Mouse (Mus musculus) midbrain, embryonic 10.5 days (tissue): Measurements from ENCODE around the gene 4930518I15Rik. TPM values are rescaled to one million over a fixed set of nuclear protein-coding genes. Genes with fewer than 3 reads are reported as not detected.
"Not testable (repeated sequence)": the region's sequence is repeated elsewhere in the genome, so short reads cannot be mapped to it uniquely, and the experiment has no call there.

Experiments used
- DNase-seq: peaks from one replicate; pipeline ENCODE4 v3.0.0-alpha.2; 2017; ENCODE audit warnings: low spot score
- H3K27ac ChIP-seq: fragments of 300-500 bp; sonication (generic); replicated peaks from 2 replicates; pipeline ENCODE4 v1.5.1; 2016; ENCODE audit warnings: mild to moderate bottlenecking
- H3K27me3 ChIP-seq: fragments of 300-500 bp; sonication (generic); 2 replicates; pipeline ENCODE4 v1.6.1; 2016; ENCODE audit warnings: low read depth, mild to moderate bottlenecking; ENCODE audit not compliant: poor library complexity, severe bottlenecking
- H3K36me3 ChIP-seq: fragments of 300-500 bp; sonication (generic); 2 replicates; pipeline ENCODE4 v1.6.1; 2016; ENCODE audit warnings: mild to moderate bottlenecking, moderate library complexity
- H3K4me1 ChIP-seq: fragments of 300-500 bp; sonication (generic); 2 replicates; pipeline ENCODE4 v1.6.1; 2016
- H3K4me3 ChIP-seq: fragments of 300-500 bp; sonication (generic); 2 replicates; pipeline ENCODE4 v1.5.1; 2016; ENCODE audit warnings: mild to moderate bottlenecking, moderate library complexity
- H3K9me3 ChIP-seq: fragments of 300-500 bp; sonication (generic); replicated peaks from 2 replicates; pipeline ENCODE4 v1.6.1; 2016; ENCODE audit warnings: mild to moderate bottlenecking
- WGBS: fragments of 180-500 bp; shearing (Covaris S2); methylation state at CpG from one replicate; pipeline ENCODE4 v1.1.7; 2016; 5-methylcytosine and 5-hydroxymethylcytosine counted together
- polyA plus RNA-seq: library from polyadenylated mRNA; unstranded; fragments of >200 nt; fragmentation: Nextera tagmentation; extraction: Ambion mirVana; gene quantifications from 2 replicates; pipeline ENCODE4 v1.2.1, GENCODE M21; 2016

The 4930518I15Rik gene
- polyA plus RNA-seq, 1 experiment from 2014 or later: 8.8 TPM

DNA sequence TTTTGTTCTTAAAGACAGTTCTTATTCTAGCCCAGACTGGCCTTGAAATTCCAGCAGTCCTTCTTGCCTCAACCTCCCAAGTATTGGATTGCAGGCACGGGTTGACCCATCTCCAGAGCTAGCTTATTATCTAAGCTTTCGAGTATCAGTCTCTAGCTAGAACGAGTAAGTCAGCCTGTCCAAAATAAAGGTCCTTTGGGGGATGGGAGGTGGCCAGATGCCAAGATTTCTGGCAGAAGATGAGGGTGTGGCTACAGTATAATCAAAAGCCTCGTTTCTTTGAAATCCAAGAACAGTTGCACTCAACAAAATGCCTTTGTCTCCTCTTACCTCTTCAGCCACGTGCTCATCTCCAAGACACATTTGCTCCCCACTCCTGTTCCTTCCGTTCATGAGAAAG is 12.8 kb upstream of the 4930518I15Rik start:
- Histone ChIP-seq H3K27ac (no peak overlapping the region), H3K4me1 (no peaks in the 10 kb centered on the region), H3K9me3 (no peaks in the 10 kb centered on the region), H3K4me3 (no peak overlapping the region), H3K27me3 (no peaks in the 10 kb centered on the region), H3K36me3 (peaks cover 100% of the 10 kb centered on the region)
- no peak for DNase-seq
- 89% methylated on average over 6 of the region's 6 CpGs for WGBS

DNA sequence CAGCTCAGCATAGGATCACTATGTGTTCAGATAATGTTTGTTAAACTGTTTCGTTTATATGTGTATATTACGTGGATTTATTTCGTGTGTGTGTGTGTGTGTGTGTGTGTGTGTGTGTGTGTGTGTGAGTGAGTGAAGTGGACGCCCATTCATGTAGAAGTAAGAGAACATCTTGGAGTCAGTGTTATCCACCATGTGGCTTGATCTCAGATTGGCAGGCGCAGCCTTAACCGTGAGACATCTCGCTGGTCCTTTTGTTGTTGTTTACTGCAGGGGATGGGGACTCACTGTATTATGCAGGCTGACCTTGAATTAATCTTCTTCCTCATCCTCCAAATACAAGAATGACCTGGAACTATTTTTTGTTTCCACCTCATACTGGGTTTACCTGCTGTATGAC is 11.8 kb upstream of the 4930518I15Rik start:
- Histone ChIP-seq H3K4me3 (no peak overlapping the region), H3K9me3 (no peaks in the 10 kb centered on the region), H3K27ac (no peak overlapping the region), H3K27me3 (no peaks in the 10 kb centered on the region), H3K36me3 (peaks cover 96% of the 10 kb centered on the region), H3K4me1 (peaks cover under 1% of the 10 kb centered on the region)
- WGBS: 91% methylated on average over 7 of the region's 7 CpGs
- DNase-seq: no peak

DNA sequence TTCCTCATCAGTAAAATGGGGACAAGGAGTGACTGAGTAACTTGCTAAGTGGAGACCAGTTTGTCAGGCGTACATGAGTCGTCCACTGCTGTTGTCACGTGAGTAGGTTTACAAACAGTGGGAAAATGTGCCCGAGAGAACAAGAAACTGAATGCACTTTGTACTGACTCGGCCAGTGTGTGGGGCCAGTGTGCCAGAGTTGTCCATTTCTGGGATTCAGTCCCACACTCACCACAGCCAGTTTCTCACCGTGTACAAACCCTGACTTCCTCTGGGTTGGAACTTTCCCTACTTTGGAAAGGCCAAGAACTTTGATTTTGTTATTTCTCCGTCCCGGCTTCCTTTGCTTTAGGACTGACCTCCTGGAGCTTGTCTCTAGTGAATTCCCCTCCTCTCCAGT is 11.2 kb upstream of the 4930518I15Rik start:
- Histone ChIP-seq H3K4me1 (peaks cover 6% of the 10 kb centered on the region), H3K36me3 (peaks cover 91% of the 10 kb centered on the region), H3K9me3 (no peaks in the 10 kb centered on the region), H3K27me3 (no peaks in the 10 kb centered on the region), H3K4me3 (no peak overlapping the region), H3K27ac (no peak overlapping the region)
- 89% methylated on average over 8 of the region's 8 CpGs for WGBS
- DNase-seq: no peak

DNA sequence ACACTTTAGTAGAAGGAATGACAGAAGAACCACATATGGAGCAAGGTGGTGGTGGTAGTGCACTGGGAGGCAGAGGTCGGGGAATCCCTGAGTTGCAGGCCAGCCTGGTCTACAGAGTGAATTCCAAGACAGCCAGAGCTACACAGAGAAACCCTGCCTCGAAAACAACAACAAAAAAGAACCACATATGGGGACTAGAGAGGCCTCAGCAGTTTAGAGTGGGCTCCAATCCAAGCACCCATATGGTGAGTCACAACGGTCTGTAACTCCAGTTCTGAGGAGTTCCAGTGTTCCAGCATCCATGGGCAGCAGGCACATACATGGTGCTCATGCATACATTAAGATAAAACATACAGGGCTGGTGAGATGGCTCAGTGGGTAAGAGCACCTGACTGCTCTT is 6.7 kb upstream of the 4930518I15Rik start:
- Histone ChIP-seq H3K27me3 (no peaks in the 10 kb centered on the region), H3K4me3 (peak overlapping the region; percentile 94; the same call in 1 of the 2 replicates)

DNA sequence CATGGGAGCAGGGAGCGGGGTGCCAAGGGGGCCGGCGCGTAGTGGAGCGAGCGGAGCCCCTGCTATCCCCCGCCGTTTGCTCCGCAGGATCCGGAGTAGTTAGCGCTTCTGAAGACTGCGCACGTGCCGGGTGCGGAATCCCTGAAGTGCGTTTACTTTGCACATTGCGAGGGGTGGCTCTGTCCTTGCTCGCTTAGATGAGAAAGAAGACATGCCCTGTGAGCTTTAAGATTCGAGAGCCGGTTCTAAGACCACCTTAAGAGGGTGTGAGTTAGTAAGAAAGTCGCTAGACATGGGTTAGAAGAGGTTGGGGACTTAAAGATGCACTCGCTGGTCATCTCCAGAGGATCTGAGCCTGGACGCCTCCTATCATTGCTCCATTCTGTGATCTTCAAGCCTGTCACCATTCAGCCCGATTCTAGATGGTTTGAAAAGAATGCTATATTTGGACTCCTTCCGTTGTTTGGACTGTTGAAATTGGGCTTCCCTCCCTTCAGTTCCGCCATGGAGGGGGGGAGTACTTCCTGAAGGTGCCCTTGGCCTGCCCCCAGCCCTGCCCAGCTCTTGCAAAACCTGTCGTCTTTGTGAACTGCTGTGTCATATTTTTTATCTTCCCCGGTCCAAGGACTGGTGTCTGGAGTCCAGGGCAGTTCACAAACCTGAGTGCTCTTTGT is 5.9 kb upstream of the 4930518I15Rik start:
- Histone ChIP-seq H3K9me3 (no peaks in the 10 kb centered on the region), H3K36me3 (peaks cover 55% of the 10 kb centered on the region), H3K4me1 (peaks cover 27% of the 10 kb centered on the region), H3K4me3 (peak overlapping the region; percentile 94), H3K27me3 (no peaks in the 10 kb centered on the region), H3K27ac (peak overlapping the region; percentile 92)
- no peak for DNase-seq
- 4% methylated on average over 28 of the region's 28 CpGs for WGBS

More for the DNA sequence above, 6.7 kb upstream of the 4930518I15Rik start:
- no peaks in the 10 kb centered on the region for H3K9me3 ChIP-seq
- H3K4me1 ChIP-seq: peaks cover 27% of the 10 kb centered on the region
- H3K36me3 ChIP-seq: peaks cover 57% of the 10 kb centered on the region
- no peak for DNase-seq
- H3K27ac ChIP-seq: no peak overlapping the region
- 84% methylated on average over 3 of the region's 3 CpGs for WGBS

DNA sequence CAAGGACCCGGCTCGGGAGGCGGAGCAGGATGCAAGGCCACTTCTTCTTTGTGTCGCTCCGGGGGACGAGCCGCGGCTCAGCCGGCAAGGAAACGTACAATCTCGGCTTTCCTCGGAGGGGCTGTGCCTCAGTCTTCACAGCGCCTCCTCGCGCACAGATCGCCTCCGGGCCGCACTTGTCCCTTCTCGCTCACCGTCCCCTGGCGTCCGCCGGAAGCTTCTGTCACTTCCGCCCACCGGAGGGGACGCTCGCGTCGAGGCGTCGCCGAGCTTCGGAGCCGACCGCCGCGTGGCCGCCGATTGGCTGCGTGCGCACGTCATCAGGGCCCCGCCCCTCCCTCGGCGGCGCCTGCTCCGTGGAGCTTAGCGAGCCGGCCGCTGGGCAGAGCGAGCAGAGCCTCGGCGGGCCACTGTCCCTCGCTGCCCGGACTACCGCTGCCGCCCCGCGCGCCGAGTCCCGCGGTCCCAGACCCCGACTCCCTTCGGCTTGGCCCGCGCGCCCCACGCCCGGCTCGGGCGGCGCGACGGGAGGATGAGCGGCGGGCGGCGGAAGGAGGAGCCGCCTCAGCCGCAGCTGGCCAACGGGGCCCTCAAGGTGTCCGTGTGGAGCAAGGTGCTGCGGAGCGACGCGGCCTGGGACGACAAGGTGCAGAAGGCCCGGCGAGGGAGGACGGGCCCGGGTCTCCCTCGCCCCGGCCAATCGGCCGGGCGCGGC is 5.2 kb upstream of the 4930518I15Rik start, which contains the start of gene Rab5if:
TSS of gene Rab5if (plus strand) at position 357 of the 715 bp plus-strand sequence.
- Histone ChIP-seq H3K4me3 (peak within 1 kb of the TSS; percentile 94), H3K36me3 (peaks cover 55% of the 10 kb centered on the region), H3K9me3 (no peaks in the 10 kb centered on the region), H3K27ac (peak within 1 kb of the TSS; percentile 92), H3K27me3 (no peaks in the 10 kb centered on the region), H3K4me1 (peaks cover 27% of the 10 kb centered on the region)
- DNase-seq: peak; percentile 99
- under 1% methylated on average over 98 of the region's 98 CpGs for WGBS

DNA sequence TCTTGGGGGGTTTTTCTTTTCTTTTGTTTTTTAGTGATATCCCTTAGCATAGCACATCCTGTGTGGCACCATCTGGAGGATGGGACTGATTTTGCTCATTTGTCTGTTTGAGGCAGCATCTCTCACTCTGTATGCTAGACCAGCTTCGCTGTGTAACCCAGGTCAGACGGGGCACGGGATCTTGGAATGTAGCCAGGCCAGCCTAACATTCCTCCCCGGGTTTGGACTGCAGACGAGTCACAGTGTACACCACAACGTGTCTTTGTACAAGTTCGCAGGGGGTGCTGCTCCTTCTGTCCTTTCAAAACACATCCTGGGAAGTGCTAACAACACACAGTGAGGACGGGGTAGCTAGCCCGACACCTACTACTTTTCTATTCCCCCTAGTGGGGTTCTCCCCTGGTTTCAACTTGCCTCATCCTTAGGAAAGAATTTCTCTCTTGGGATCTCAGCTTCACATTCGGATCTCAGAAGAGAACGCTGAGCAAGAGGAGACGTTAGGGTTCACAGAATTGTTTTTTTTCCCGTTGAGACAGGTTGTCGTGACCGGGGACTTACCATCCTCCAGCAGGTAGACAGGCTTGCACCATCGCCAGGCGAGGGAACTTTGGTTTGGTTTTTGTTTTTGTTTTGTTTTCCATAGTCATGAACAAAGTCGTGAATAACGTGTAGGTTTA is 4.4 kb upstream of the 4930518I15Rik start:
- no peaks in the 10 kb centered on the region for H3K27me3 ChIP-seq
- peak overlapping the region; percentile 92 for H3K27ac ChIP-seq
- H3K4me3 ChIP-seq: peak overlapping the region; percentile 94
- peak; percentile 47 for DNase-seq
- WGBS: under 1% methylated on average over 19 of the region's 19 CpGs
- peaks cover 54% of the 10 kb centered on the region for H3K36me3 ChIP-seq
- peaks cover 27% of the 10 kb centered on the region for H3K4me1 ChIP-seq
- no peaks in the 10 kb centered on the region for H3K9me3 ChIP-seq

DNA sequence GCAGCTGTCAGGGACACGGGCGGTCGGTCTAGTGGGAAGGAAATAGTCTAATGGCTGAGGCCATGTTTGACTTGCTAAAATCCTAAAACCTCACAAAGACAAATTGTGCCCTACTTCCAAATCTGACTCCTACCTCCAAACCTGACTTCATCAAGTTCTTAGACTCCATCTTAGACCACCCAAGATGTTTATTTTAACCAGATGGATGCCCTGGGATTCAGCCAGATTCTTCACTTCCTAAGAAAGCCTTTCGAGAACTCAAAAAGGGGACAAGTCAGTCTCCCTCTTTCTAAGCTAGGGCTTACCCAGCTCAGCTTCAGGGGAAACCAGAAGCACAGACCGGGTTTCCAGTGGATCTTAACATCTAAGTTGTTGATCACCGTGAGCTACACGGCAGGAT is 925 bp upstream of the 4930518I15Rik start:
- WGBS: 93% methylated on average over 7 of the region's 7 CpGs
- H3K36me3 ChIP-seq: peaks cover 63% of the 10 kb centered on the region
- no peaks in the 10 kb centered on the region for H3K9me3 ChIP-seq
- peaks cover 18% of the 10 kb centered on the region for H3K4me1 ChIP-seq
- H3K27ac ChIP-seq: no peak overlapping the region
- no peaks in the 10 kb centered on the region for H3K27me3 ChIP-seq
- no peak for DNase-seq
- H3K4me3 ChIP-seq: no peak overlapping the region

DNA sequence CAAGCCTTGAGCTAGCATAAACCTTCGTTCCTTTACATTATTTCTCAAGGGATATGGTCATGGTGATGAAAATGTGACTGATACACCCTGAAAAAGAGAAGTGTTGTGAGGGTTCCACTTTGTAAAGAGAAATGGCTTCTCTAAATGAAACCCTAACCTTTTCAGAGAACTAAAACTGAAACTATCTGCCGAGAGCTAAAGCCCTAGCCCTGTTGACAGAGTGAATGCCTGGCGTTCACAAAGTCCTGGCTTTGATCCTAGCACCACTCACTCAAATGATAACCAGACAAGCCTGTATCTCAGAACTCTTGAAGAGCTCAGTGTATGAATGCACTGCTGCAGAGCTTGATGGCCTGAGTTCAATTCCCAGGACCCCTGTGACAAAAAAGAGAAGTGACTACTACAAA is 358 bp downstream of the 4930518I15Rik start:
- H3K36me3 ChIP-seq: peaks cover 72% of the 10 kb centered on the region
- H3K4me3 ChIP-seq: no peak overlapping the region
- no peaks in the 10 kb centered on the region for H3K27me3 ChIP-seq
- H3K4me1 ChIP-seq: peaks cover 14% of the 10 kb centered on the region
- no peaks in the 10 kb centered on the region for H3K9me3 ChIP-seq
- WGBS: 84% methylated on average over 3 of the region's 3 CpGs
- DNase-seq: no peak
- H3K27ac ChIP-seq: no peak overlapping the region

DNA sequence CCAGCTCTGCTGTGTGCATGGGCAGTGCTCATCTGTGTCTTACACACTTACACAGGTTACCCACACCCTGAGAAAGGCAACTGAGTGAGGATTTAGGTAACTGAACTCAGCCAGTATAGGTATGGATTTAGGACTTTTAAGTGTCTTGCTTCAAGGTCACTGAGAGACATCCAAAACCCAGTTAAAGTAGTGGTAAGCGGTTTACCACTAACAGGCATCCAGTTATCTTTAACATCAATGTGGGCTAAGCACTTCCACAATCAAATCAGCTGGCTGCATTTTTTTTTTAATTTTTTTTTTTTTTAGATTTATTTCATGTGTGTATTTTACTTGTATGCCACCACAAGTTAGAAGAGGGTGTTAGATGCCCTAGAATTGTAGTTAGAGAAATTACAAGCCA is 1.4 kb downstream of the 4930518I15Rik start:
- 89% methylated on average over 1 of the region's 1 CpGs for WGBS
- Histone ChIP-seq H3K4me1 (peaks cover 6% of the 10 kb centered on the region), H3K9me3 (no peaks in the 10 kb centered on the region), H3K27ac (no peak overlapping the region), H3K27me3 (no peaks in the 10 kb centered on the region), H3K36me3 (peaks cover 82% of the 10 kb centered on the region), H3K4me3 (no peak overlapping the region)
- no peak for DNase-seq

DNA sequence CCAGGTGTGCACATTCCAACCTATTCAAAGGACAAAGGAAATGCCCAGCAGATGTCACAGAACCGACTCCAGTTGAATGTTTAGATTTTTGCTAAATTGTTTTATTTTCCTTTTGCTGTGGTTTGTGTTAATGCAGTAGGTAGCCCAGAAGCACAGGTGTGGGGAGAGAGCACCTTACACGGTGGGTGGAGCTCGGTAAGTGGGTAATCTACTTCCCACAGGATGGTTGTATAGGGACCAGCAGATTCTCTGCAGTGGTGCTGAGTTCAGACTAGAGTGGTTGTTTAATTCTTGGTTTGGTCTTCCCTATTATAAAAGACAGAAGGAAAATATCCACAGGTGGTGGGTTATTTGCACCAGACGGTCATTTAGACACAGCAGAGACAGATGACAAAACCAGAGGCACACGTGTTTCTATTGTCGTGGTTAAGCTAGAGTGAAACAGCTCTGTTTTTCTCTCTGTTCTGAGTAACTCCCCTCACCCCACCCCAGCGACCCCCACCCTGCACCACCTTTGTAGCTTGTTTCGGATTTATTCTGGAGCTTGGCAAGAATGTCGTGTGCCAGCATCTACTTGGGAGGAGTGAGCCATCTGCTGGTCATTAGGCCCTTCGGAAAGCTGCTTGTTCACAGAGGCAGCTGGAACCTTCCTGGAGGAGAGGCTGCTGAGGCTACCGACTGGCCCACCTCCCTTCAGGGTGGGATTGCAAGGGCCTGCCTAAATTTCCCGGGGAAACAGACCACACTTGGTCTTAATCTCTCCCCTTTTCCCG is 3.6 kb downstream of the 4930518I15Rik start:
- H3K27ac ChIP-seq, H3K4me3 ChIP-seq, H3K27me3 ChIP-seq, H3K4me1 ChIP-seq, DNase-seq, H3K9me3 ChIP-seq: not testable (repeated sequence)
- WGBS: 68% methylated on average over 13 of the region's 13 CpGs
- peaks cover 91% of the 10 kb centered on the region for H3K36me3 ChIP-seq

DNA sequence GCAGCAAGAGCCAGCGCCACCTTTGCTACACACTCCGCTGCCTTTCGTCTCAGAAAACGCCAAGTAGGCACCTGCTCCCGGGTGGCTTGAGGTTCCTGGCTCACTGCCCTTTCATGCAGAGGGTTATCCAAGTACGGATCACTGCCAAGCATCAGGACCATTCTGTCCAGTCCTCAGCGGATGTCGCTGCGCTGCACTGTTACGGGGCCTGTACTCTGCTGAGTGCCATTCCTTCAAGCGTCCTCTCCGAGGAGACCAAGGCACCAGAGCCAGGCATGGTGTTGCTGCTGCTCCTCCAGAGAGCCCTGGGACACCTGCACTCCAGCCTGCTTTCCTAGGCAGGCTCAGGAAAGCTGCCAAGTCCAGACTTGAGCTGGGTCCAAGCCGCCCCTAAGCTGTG is 4.2 kb downstream of the 4930518I15Rik start:
- not testable (repeated sequence) for H3K27ac ChIP-seq, DNase-seq, H3K27me3 ChIP-seq, H3K4me3 ChIP-seq, H3K9me3 ChIP-seq, H3K4me1 ChIP-seq
- 93% methylated on average over 9 of the region's 13 CpGs for WGBS
- peaks cover 92% of the 10 kb centered on the region for H3K36me3 ChIP-seq
